Mouse (Mus musculus): ENCODE results near the gene G6pc3. TPM values are rescaled to one million over a fixed set of nuclear protein-coding genes. Genes with fewer than 3 reads are reported as not detected.

The G6pc3 gene
- polyA plus RNA-seq, 1 experiment from 2014 or later = 14.4 TPM

DNA sequence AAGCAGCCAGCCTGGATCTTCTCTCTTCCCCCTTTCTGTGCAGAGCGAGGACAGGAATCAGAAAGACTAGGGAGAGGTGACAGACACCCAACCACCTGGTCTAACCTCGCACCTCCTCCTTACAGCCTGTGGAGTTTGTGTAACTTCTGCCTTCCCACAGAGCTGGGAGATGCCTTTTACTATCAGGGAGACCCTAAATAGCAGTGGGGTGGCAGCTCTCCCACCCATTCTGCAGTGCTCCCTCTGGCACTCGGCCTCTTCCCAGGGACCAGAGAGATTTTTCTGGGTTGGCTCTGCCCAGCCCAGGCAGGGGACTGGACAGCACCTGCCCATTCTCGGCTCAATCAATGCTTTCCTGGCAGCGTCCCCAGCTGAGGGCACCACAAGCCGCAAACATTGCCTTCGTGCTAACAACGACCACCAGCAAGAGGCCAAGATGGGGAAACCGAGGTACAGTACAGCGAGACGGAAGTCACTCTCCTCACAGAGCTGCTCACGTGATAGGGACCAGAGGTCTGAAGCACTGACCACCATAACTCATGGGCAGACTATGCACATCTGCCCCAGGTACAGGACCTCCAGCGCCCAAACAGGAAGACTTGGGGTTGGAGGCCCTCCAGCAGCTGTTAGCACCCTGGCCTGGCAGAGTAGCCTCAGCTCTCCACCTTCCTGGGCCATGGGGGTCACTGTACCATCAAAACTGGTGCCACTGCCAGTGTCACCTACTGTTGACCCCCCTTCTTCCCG, 30.0 kb downstream of the G6pc3 start:
- Histone ChIP-seq H3K27me3 (peaks cover 4% of the 10 kb centered on the region), H3K4me3 (replicated peaks) (peak overlapping the region; percentile 61), H3K27ac (peak overlapping the region; percentile 71), H3K4me2 (peak overlapping the region; percentile 85), H3K9me3 (replicated peaks) (no peaks in the 10 kb centered on the region), H3K36me3 (no peaks in the 10 kb centered on the region), H3K9ac (peak overlapping the region; percentile 69), H3K4me1 (replicated peaks) (peaks cover 94% of the 10 kb centered on the region)
- no peak for DNase-seq
- no peak for ATAC-seq (ENCODE audit: low read depth)
- 52% methylated on average over 14 of the region's 14 CpGs for WGBS (ENCODE audit: insufficient replicate concordance)

DNA sequence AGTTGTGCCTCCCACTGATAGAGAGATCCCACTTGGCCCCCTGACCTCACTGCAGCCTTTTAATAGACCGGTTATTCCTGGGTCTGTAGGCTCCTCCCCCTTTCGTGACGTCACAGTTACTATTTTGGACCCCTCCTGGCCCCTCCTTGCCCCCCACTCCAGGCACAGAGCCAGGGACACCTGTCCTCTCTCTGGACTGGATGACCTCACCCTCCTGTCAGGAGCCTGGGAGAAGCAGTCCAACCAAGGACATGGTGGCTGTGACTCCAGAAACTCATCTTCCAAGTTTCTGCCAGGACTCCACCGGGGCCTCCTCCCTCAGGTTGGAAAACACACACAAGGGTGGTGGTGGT, 30.6 kb downstream of the G6pc3 start:
- Histone ChIP-seq H3K4me3 (replicated peaks) (no peak overlapping the region), H3K36me3 (no peaks in the 10 kb centered on the region), H3K9me3 (replicated peaks) (no peaks in the 10 kb centered on the region), H3K9ac (no peak overlapping the region), H3K27me3 (peaks cover 10% of the 10 kb centered on the region), H3K4me1 (replicated peaks) (peaks cover 94% of the 10 kb centered on the region), H3K27ac (no peak overlapping the region), H3K4me2 (0 out of 2 replicates have a peak overlapping the region, but pooled peaks have one; percentile 85)
- WGBS (ENCODE audit: insufficient replicate concordance) = 39% methylated on average over 4 of the region's 4 CpGs
- ATAC-seq (ENCODE audit: low read depth) = no peak
- DNase-seq = no peak

DNA sequence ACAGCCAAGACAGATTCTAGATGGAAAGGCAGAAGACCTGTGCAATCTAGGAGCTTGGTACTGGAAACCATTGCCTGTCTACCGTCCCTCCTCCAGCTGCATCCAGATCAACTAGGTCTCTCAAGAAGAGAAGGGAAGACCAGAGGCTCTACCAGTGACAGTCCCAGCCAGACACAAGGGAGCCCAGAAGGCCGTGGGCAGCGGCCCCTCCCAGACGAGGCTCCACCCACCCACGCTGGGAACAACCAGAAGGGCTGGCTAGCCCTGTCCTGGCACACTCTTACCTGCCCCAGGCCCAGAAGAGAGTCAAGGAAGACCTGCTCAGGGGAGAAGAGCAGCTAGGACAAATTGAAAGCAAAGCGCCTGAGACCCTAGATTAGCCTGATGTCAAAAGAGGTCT, 31.0 kb downstream of the G6pc3 start:
- Histone ChIP-seq H3K4me3 (replicated peaks) (no peak overlapping the region), H3K27ac (no peak overlapping the region), H3K4me2 (0 out of 2 replicates have a peak overlapping the region, but pooled peaks have one; percentile 85), H3K27me3 (peaks cover 13% of the 10 kb centered on the region), H3K4me1 (replicated peaks) (peaks cover 92% of the 10 kb centered on the region), H3K36me3 (no peaks in the 10 kb centered on the region), H3K9ac (0 out of 2 replicates have a peak overlapping the region, but pooled peaks have one; percentile 11), H3K9me3 (replicated peaks) (no peaks in the 10 kb centered on the region)
- DNase-seq = no peak
- no peak for ATAC-seq (ENCODE audit: low read depth)
- 36% methylated on average over 6 of the region's 6 CpGs for WGBS (ENCODE audit: insufficient replicate concordance)

DNA sequence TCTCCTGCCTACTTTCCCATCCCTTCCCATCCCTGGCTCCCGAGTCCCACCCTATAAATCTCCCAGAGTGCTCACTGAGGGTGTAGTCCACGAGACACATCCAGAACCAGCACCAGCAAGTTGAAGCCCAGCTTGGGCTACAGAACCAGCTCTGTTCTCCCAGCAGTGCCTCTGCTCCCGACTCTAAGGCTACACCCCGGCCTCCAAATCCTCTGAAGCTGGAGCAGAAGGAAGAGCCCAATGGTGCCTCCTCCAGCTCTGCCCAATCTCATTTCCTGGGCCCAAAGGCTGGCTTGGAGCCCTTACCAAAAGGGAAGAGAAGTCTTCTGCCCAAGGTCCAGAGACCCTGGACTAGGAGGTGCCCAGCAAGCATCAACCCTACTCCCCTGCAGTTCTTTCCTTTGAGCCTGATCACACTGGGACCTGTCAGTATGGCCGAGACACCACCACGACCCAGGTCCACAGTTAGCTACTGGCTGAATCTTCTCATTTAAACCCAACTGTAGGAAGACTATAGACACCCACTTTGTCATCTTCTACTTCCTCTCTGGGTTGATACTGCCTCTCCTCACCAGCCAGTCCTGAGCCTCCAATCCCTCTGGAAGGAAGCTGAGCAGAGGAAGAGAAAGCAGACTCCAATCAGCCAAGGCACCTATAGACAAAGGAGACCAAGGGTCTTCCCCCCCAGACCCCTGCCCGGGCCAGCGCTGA, 32.0 kb downstream of the G6pc3 start:
- Histone ChIP-seq H3K4me1 (replicated peaks) (peaks cover 87% of the 10 kb centered on the region), H3K27ac (no peak overlapping the region), H3K36me3 (no peaks in the 10 kb centered on the region)

DNA sequence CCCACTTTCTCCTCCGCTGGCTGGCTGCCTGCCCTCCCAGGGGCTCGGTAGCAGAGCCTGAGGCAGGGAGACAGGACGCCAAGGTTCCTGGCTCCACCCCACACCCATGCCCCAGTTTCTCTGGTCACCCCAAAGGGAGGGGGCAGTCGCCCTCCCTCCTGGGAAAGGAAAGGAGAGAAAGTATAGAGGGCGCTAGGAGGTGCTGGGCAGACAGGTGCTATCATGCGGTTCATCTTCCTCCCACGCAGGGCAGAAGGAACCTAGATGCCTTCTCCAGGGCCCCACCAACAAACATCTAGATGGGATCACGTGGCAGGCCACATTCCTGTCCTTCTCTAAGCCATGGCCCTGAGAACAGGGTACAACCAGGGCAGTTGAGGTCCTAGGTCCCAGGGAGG, 32.5 kb downstream of the G6pc3 start:
- ATAC-seq (ENCODE audit: low read depth) = no peak
- no peak overlapping the region for H3K4me2 ChIP-seq
- H3K36me3 ChIP-seq = no peaks in the 10 kb centered on the region
- peaks cover 82% of the 10 kb centered on the region for H3K4me1 ChIP-seq (replicated peaks)
- DNase-seq = no peak
- H3K27me3 ChIP-seq = peaks cover 25% of the 10 kb centered on the region
- no peaks in the 10 kb centered on the region for H3K9me3 ChIP-seq (replicated peaks)
- 50% methylated on average over 8 of the region's 8 CpGs for WGBS (ENCODE audit: insufficient replicate concordance)
- H3K4me3 ChIP-seq (replicated peaks) = no peak overlapping the region
- H3K27ac ChIP-seq = no peak overlapping the region
- no peak overlapping the region for H3K9ac ChIP-seq

More for the DNA sequence above, 32.0 kb downstream of the G6pc3 start:
- no peak for ATAC-seq (ENCODE audit: low read depth)
- 57% methylated on average over 8 of the region's 8 CpGs for WGBS (ENCODE audit: insufficient replicate concordance)
- Histone ChIP-seq H3K9me3 (replicated peaks) (no peaks in the 10 kb centered on the region), H3K27me3 (peaks cover 19% of the 10 kb centered on the region), H3K4me2 (no peak overlapping the region), H3K4me3 (replicated peaks) (no peak overlapping the region), H3K9ac (no peak overlapping the region)
- no peak for DNase-seq

DNA sequence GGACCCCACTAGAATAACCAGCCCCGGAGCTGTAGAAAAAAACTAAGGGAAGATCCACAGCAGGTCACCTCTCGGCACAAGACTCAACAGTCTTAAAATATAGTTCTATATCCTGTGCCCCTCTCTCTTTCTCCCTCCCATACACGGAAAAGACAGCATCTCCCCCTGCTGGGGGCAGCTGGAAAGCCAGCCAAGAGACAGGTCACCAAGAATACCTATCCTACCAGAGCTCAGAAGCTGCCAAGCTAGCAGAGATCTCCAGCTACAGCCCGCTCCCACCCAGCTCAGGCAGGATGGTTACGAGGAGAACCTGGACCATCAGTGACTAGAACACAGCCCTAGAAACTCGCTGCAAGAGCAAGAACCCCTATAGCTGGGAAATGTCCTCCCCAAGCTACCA, 33.7 kb downstream of the G6pc3 start:
- Histone ChIP-seq H3K9me3 (replicated peaks) (no peaks in the 10 kb centered on the region), H3K4me1 (replicated peaks) (peaks cover 80% of the 10 kb centered on the region), H3K4me3 (replicated peaks) (no peak overlapping the region), H3K4me2 (no peak overlapping the region), H3K36me3 (no peaks in the 10 kb centered on the region), H3K9ac (no peak overlapping the region; the same call in 1 of the 2 replicates), H3K27me3 (peaks cover 37% of the 10 kb centered on the region), H3K27ac (no peak overlapping the region)
- ATAC-seq (ENCODE audit: low read depth) (no peak), DNase-seq (peak; percentile 42)
- WGBS (ENCODE audit: insufficient replicate concordance) = 14% methylated on average over 6 of the region's 6 CpGs

DNA sequence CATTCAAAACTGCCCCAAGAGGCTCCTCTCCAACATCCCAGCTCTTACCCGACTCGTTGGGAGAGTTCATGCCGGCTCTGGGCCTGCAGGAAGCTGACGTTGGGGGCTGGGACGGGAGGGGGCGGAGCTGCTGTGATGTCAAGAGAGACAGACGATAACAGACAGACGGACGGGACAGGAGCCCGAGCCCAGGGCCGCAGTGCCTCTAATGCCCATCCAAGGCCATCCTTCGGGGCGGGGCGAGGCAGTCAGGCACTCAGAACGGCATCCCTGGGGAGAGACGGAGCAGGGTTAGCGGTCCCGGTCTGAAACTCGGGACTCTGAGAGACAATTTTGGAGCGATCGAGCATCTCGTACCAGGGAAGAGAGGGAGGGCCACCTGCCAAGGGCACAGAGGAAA, 35.3 kb downstream of the G6pc3 start:
- no peaks in the 10 kb centered on the region for H3K36me3 ChIP-seq
- ATAC-seq (ENCODE audit: low read depth) (0 out of 2 replicates have a peak, but pooled peaks have one; percentile 4), DNase-seq (peak; percentile 25)
- WGBS (ENCODE audit: insufficient replicate concordance) = 9% methylated on average over 22 of the region's 22 CpGs
- H3K9ac ChIP-seq = 0 out of 2 replicates have a peak overlapping the region, but pooled peaks have one; percentile 19
- H3K4me1 ChIP-seq (replicated peaks) = peaks cover 79% of the 10 kb centered on the region
- H3K27ac ChIP-seq = no peak overlapping the region
- H3K9me3 ChIP-seq (replicated peaks) = no peaks in the 10 kb centered on the region
- peak overlapping the region; percentile 54 for H3K4me2 ChIP-seq
- peaks cover 51% of the 10 kb centered on the region for H3K27me3 ChIP-seq
- H3K4me3 ChIP-seq (replicated peaks) = peak overlapping the region; percentile 33

DNA sequence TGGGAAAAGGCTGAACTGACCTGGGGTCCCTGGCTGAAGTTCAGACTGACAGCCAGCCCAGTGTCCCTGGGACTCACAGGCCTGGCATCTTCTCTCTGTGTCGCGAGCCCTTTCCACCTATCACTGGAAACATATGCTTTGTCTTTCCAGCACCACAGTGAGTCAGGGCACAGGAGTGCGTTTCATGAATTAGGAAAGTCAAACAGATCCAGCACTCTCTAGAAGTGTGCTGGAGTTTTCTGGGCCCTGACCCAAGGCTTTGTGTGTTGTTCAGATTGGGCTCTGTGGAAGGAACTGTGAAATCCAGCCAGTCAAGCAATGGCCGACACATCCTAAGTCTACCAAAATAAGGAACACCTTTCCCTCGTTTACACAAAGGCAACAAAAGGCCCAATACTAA, 35.8 kb downstream of the G6pc3 start:
- WGBS (ENCODE audit: insufficient replicate concordance) = 63% methylated on average over 5 of the region's 5 CpGs
- peak overlapping the region; percentile 33; the same call in 1 of the 2 replicates for H3K4me3 ChIP-seq (replicated peaks)
- H3K9ac ChIP-seq = no peak overlapping the region
- H3K9me3 ChIP-seq (replicated peaks) = no peaks in the 10 kb centered on the region
- H3K27me3 ChIP-seq = peaks cover 51% of the 10 kb centered on the region
- no peak overlapping the region for H3K27ac ChIP-seq
- ATAC-seq (ENCODE audit: low read depth) (no peak), DNase-seq (no peak)
- H3K4me2 ChIP-seq = peak overlapping the region; percentile 54
- H3K36me3 ChIP-seq = no peaks in the 10 kb centered on the region
- H3K4me1 ChIP-seq (replicated peaks) = peaks cover 74% of the 10 kb centered on the region

DNA sequence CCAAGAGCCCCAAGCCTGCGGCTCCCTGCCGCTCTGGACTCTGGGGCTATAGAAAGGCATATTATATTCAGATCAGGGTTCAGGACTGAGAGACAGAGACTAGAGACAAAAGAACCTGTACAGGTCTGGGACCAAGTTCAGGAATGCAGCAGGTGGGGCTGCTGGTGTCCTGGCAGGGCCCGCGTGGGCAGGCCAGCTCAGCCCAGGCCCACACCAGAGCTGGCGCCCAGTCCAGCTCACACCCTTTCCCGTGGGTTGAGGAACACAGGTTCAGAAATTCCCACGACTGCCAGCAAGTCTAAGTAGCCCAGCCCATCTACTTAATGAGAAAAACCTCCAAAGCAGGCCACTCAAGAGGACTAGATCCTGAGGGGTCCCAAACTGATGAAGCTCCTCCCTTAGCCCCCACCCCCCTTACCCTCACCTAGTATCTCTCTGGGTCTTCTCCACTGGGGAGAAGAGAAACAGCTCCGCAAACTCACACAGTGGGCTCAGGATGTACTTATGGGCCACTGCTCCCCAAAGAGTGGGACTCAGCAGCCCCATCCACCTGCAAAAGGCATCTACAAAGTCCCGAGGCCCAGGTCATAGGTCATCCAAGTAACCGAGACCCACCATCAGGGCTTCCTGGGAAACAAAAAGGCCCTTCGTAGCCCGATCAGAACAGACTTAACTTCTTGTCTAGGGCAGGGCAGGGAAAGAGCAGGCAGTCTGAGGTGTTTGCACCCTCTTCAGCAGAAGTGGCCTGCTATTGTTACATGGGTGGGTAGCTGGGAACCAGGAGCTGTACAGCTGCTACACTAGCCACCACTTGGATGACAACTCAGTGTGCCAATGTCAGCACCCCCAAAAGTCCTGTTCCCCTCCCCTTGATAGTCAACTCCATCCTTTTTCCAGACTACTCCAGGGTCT, 36.9 kb downstream of the G6pc3 start:
- DNase-seq = no peak
- ATAC-seq (ENCODE audit: low read depth) = no peak
- no peak overlapping the region for H3K4me2 ChIP-seq
- H3K9me3 ChIP-seq (replicated peaks) = no peaks in the 10 kb centered on the region
- no peak overlapping the region for H3K4me3 ChIP-seq (replicated peaks)
- WGBS (ENCODE audit: insufficient replicate concordance) = 81% methylated on average over 12 of the region's 12 CpGs
- H3K27me3 ChIP-seq = peaks cover 51% of the 10 kb centered on the region
- no peaks in the 10 kb centered on the region for H3K36me3 ChIP-seq
- H3K4me1 ChIP-seq (replicated peaks) = peaks cover 69% of the 10 kb centered on the region
- no peak overlapping the region for H3K9ac ChIP-seq
- no peak overlapping the region for H3K27ac ChIP-seq

DNA sequence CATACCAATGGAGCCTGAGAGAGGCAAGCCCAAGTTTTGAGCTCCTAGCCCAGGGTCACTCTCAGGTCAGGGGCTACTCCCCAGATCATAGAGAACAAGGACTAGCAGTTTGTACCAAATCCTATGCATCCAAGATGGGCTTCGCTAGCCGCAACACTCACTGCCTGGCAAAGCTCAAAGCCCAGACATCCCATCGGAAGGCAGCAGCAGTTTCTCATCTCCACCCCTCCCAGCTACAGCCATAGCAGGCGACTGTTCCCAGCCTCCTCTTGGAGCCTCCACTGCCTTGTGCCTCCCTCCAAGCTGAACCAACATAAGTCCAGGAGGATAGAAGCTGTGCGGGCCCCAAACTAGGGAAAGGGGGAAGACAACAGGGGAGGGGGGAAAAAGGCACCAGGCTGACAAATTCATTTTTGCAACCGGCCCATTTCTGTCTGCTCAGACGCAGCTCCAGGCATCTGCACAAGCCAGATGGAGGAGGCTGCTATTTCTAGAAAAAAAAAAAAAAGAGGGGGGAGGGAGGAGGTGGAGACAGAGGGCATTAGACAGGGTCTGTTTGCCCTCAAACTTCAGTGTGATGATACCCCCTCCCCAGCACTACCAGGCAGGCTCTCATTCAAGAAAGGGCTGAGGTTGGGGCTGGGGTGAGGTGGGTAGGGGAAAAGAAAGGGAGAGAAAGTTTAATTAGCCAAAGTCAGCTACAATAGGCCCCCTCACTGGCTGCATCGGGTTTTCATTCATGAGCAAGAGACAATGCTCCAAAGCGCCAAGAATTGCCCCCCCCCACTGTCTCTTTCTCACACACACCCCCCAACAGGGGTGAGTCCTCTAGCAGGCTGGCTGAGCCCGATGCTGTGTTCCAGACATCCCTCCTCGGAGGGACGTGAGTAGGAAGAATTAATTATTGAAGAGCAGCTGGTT, 38.1 kb downstream of the G6pc3 start:
- peaks cover 59% of the 10 kb centered on the region for H3K4me1 ChIP-seq (replicated peaks)
- H3K4me3 ChIP-seq (replicated peaks) = 0 out of 2 replicates have a peak overlapping the region, but pooled peaks have one; percentile 80
- no peak overlapping the region for H3K9ac ChIP-seq
- H3K4me2 ChIP-seq = peak overlapping the region; percentile 97
- ATAC-seq (ENCODE audit: low read depth) (no peak), DNase-seq (no peak)
- 43% methylated on average over 12 of the region's 12 CpGs for WGBS (ENCODE audit: insufficient replicate concordance)
- H3K9me3 ChIP-seq (replicated peaks) = no peaks in the 10 kb centered on the region
- H3K36me3 ChIP-seq = no peaks in the 10 kb centered on the region
- H3K27ac ChIP-seq = no peak overlapping the region
- H3K27me3 ChIP-seq = peaks cover 51% of the 10 kb centered on the region
